Mouse (Mus musculus): Measurements from ENCODE around the gene Lasp1. TPM values are rescaled to one million over a fixed set of nuclear protein-coding genes. Genes with fewer than 3 reads are reported as not detected.

Lasp1 gene
- 62.6 and 67.8 TPM in 2 replicates for polyA plus RNA-seq (2014; fragmentation: Nextera tagmentation; extraction: Ambion mirVana)

DNA sequence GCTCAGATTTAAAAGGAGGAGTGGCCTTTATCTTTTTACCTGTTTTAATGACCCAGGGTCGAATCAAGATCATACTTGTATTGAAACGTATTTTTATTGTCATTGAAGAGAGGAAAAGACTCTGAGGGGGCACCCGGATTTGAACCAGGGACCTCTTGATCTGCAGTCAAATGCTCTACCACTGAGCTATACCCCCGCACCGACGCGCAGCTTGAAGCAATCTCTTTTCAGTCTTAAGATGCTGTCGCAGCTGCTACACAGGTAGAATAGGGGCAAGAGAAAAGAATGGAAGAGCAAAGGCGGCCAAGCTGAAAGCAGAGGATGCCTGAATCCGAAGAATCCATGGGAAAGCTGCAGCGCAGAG, at the start of gene Lasp1:
Lasp1 (plus strand) TSS at position 219 of the 364 bp plus-strand sequence.
- Histone ChIP-seq H3K4me3 (ENCODE audit: low read depth, low read length) (peak within 1 kb of the TSS; percentile 87), H3K27me3 (ENCODE audit: control insufficient read depth, insufficient read depth, low read length) (no peaks in the 10 kb centered on the region), H3K27ac (replicated peaks; ENCODE audit: low read depth, low read length) (peak within 1 kb of the TSS; percentile 92), H3K9me3 (replicated peaks; ENCODE audit: control insufficient read depth, low read length) (no peaks in the 10 kb centered on the region), H3K4me1 (ENCODE audit: control insufficient read depth, insufficient read depth, low read length) (peaks cover 6% of the 10 kb centered on the region; the same call in 1 of the 2 replicates), H3K36me3 (replicated peaks; ENCODE audit: control insufficient read depth, insufficient read depth, low read depth, low read length) (no peaks in the 10 kb centered on the region), H3K9ac (replicated peaks; ENCODE audit: low read length) (peak within 1 kb of the TSS; percentile 80), H3K4me2 (ENCODE audit: low read depth, low read length) (peak within 1 kb of the TSS; percentile 84)
- WGBS: 0% methylated on average over 11 of the region's 11 CpGs
- DNase-seq (ENCODE audit: low spot score) (peak; percentile 91), ATAC-seq (replicated peaks; ENCODE audit: insufficient number of reproducible peaks, low FRiP score, low TSS enrichment, low read depth) (0 out of 2 replicates have a peak, but pooled peaks have one; percentile 9)

DNA sequence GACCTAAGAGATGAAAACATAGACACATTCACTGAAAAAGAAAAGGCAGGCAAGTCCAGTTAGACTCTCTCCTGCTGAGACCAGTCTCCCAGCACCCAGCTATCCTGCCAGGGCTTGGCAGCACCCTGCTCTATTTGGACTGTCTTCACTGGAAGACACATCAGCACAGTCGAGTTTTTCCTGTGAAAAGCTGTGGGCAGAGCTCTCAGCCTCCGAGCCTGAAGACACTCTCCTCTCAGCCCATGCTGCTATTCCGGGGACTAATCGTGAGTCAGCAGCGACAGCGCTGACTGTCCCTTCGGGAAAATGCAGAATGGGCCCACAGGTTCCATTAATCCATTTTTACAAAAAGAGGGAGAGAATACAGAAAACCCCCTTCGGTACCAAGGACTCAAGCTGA, 45.5 kb upstream of the Lasp1 start:
- no peaks in the 10 kb centered on the region for H3K27me3 ChIP-seq (ENCODE audit: control insufficient read depth, insufficient read depth, low read length)
- no peak overlapping the region for H3K9ac ChIP-seq (replicated peaks; ENCODE audit: low read length)
- H3K4me2 ChIP-seq (ENCODE audit: low read depth, low read length): no peak overlapping the region
- no peak overlapping the region for H3K27ac ChIP-seq (replicated peaks; ENCODE audit: low read depth, low read length)
- H3K4me1 ChIP-seq (ENCODE audit: control insufficient read depth, insufficient read depth, low read length): no peaks in the 10 kb centered on the region
- WGBS: 96% methylated on average over 8 of the region's 8 CpGs
- no peak overlapping the region for H3K4me3 ChIP-seq (ENCODE audit: low read depth, low read length)
- DNase-seq (ENCODE audit: low spot score): no peak
- ATAC-seq (replicated peaks; ENCODE audit: insufficient number of reproducible peaks, low FRiP score, low TSS enrichment, low read depth): no peak
- peaks cover 10% of the 10 kb centered on the region for H3K36me3 ChIP-seq (replicated peaks; ENCODE audit: control insufficient read depth, insufficient read depth, low read depth, low read length)
- H3K9me3 ChIP-seq (replicated peaks; ENCODE audit: control insufficient read depth, low read length): no peaks in the 10 kb centered on the region

DNA sequence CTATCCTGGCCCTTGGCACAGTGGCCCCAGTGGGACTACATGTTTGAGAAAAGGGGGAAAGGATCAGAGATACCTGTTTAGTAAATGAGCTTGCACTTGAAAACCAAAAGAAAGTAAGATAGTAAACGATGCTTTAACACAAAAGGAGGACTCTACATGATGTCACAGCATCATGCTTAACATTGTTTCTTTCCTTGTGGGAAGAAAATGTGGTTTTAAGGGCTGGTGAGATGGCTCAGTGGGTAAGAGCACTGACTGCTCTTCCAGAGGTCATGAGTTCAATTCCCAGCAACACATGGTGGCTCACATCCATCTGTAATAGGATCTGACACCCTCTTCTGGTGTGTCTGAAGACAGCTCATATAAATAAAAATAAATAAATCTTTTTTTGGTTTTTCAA, 40.7 kb upstream of the Lasp1 start:
- no peak for ATAC-seq (replicated peaks; ENCODE audit: insufficient number of reproducible peaks, low FRiP score, low TSS enrichment, low read depth)
- 100% methylated on average over 1 of the region's 1 CpGs for WGBS
- Histone ChIP-seq H3K9me3 (replicated peaks; ENCODE audit: control insufficient read depth, low read length) (no peaks in the 10 kb centered on the region), H3K36me3 (replicated peaks; ENCODE audit: control insufficient read depth, insufficient read depth, low read depth, low read length) (peaks cover 10% of the 10 kb centered on the region), H3K4me1 (ENCODE audit: control insufficient read depth, insufficient read depth, low read length) (no peaks in the 10 kb centered on the region), H3K4me3 (ENCODE audit: low read depth, low read length) (no peak overlapping the region), H3K4me2 (ENCODE audit: low read depth, low read length) (no peak overlapping the region), H3K9ac (replicated peaks; ENCODE audit: low read length) (no peak overlapping the region), H3K27ac (replicated peaks; ENCODE audit: low read depth, low read length) (no peak overlapping the region), H3K27me3 (ENCODE audit: control insufficient read depth, insufficient read depth, low read length) (no peaks in the 10 kb centered on the region)
- no peak for DNase-seq (ENCODE audit: low spot score)

- Histone ChIP-seq H3K36me3 (replicated peaks; ENCODE audit: control insufficient read depth, insufficient read depth, low read depth, low read length) (peaks cover 6% of the 10 kb centered on the region), H3K27me3 (ENCODE audit: control insufficient read depth, insufficient read depth, low read length) (no peaks in the 10 kb centered on the region), H3K4me1 (ENCODE audit: control insufficient read depth, insufficient read depth, low read length) (no peaks in the 10 kb centered on the region), H3K4me3 (ENCODE audit: low read depth, low read length) (no peak overlapping the region), H3K9ac (replicated peaks; ENCODE audit: low read length) (no peak overlapping the region), H3K4me2 (ENCODE audit: low read depth, low read length) (no peak overlapping the region), H3K27ac (replicated peaks; ENCODE audit: low read depth, low read length) (no peak overlapping the region), H3K9me3 (replicated peaks; ENCODE audit: control insufficient read depth, low read length) (no peaks in the 10 kb centered on the region)
- DNase-seq (ENCODE audit: low spot score) (no peak), ATAC-seq (replicated peaks; ENCODE audit: insufficient number of reproducible peaks, low FRiP score, low TSS enrichment, low read depth) (no peak)
- 81% methylated on average over 6 of the region's 6 CpGs for WGBS
Observed at GRCm38 (mm10) chr11:97758942-97759341, 39.9 kb upstream of the Lasp1 start.

DNA sequence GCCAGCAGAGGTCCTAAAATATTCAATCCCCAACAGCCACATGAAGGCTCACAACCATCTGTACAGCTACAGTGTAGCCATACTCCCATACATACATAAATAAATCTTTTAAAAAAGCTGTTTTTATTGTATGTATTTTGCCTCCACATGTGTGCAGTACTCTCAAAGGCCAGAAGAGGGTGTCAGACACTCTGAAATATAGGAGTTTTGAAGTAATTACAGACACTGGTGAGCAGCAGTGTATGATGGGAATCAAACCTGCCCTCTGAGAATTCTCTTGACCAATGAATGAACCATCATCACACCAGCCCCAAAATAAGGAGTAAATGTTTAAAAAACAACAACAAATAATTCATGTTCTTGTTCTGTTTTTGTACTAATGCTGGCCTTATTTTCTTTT, 37.2 kb upstream of the Lasp1 start:
- Histone ChIP-seq H3K4me2 (ENCODE audit: low read depth, low read length) (no peak overlapping the region), H3K36me3 (replicated peaks; ENCODE audit: control insufficient read depth, insufficient read depth, low read depth, low read length) (peaks cover 6% of the 10 kb centered on the region), H3K27ac (replicated peaks; ENCODE audit: low read depth, low read length) (no peak overlapping the region), H3K4me3 (ENCODE audit: low read depth, low read length) (no peak overlapping the region), H3K27me3 (ENCODE audit: control insufficient read depth, insufficient read depth, low read length) (no peaks in the 10 kb centered on the region), H3K9ac (replicated peaks; ENCODE audit: low read length) (no peak overlapping the region), H3K4me1 (ENCODE audit: control insufficient read depth, insufficient read depth, low read length) (no peaks in the 10 kb centered on the region), H3K9me3 (replicated peaks; ENCODE audit: control insufficient read depth, low read length) (no peaks in the 10 kb centered on the region)
- ATAC-seq (replicated peaks; ENCODE audit: insufficient number of reproducible peaks, low FRiP score, low TSS enrichment, low read depth) (no peak), DNase-seq (ENCODE audit: low spot score) (no peak)

DNA sequence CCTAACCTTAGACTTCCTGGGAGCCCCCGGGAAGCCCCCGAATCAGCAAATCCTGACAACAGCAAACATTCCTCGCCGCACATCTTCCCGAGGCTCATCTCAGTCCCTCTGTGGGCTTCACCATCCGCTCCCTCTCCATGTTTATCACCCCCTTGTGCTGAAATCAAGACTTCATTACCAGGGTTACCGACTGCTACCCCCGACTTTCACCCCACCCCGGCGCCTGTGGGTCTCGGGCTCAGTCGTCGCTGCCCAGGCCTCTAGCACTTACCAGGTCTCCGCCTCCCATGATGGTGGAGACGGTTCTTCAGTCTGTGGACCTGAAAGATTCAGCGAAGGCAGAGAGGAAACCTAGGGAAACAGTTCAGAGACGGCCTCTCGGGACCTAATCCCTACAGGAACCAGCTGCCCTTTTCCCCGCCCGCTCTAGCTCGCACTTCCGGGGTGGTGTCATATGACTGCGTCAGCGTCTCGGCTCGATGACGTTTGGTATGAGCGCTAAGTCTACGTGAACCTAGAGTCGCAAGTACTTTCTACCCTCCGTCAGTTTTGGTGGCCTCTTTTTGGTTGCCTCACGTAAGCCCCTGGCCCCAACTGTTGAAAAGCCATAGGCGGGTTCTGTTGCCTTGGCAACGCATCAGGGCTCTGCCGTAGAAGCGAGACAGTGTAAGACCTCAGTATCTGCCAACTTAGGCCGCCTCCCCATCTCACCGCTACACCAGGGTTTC, 32.5 kb upstream of the Lasp1 start, which contains the start of gene Cwc25:
Cwc25 (minus strand) TSS at position 403 of the 728 bp plus-strand sequence.
- peak; percentile 98 for DNase-seq (ENCODE audit: low spot score)
- H3K9me3 ChIP-seq (replicated peaks; ENCODE audit: control insufficient read depth, low read length): no peaks in the 10 kb centered on the region
- peak within 1 kb of the TSS; percentile 88 for H3K9ac ChIP-seq (replicated peaks; ENCODE audit: low read length)
- no peaks in the 10 kb centered on the region for H3K27me3 ChIP-seq (ENCODE audit: control insufficient read depth, insufficient read depth, low read length)
- peak; percentile 79 for ATAC-seq (replicated peaks; ENCODE audit: insufficient number of reproducible peaks, low FRiP score, low TSS enrichment, low read depth)
- H3K4me1 ChIP-seq (ENCODE audit: control insufficient read depth, insufficient read depth, low read length): no peaks in the 10 kb centered on the region
- H3K4me2 ChIP-seq (ENCODE audit: low read depth, low read length): peak within 1 kb of the TSS; percentile 79
- WGBS: under 1% methylated on average over 38 of the region's 38 CpGs
- peaks cover 3% of the 10 kb centered on the region for H3K36me3 ChIP-seq (replicated peaks; ENCODE audit: control insufficient read depth, insufficient read depth, low read depth, low read length)
- H3K27ac ChIP-seq (replicated peaks; ENCODE audit: low read depth, low read length): peak within 1 kb of the TSS; percentile 70
- H3K4me3 ChIP-seq (ENCODE audit: low read depth, low read length): peak within 1 kb of the TSS; percentile 91

DNA sequence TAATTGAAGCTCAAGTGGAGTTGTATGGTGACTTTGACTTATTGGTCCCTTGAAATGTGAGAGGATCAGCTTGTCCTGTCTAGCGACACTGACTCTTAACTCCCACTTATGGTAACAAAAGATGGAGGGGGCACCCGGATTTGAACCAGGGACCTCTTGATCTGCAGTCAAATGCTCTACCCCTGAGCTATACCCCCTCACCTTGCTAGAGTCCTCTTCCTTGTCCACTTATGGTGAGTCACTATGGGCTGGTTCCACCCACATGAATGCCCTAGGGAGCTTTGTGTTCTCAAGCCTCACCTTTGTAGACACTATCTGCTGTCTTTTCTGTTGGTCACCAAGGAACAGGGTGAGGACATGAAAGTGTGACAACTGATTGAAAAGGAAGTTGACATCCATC, 29.1 kb upstream of the Lasp1 start:
- Histone ChIP-seq H3K36me3 (replicated peaks; ENCODE audit: control insufficient read depth, insufficient read depth, low read depth, low read length) (no peaks in the 10 kb centered on the region), H3K27me3 (ENCODE audit: control insufficient read depth, insufficient read depth, low read length) (no peaks in the 10 kb centered on the region), H3K27ac (replicated peaks; ENCODE audit: low read depth, low read length) (no peak overlapping the region), H3K9me3 (replicated peaks; ENCODE audit: control insufficient read depth, low read length) (no peaks in the 10 kb centered on the region), H3K4me2 (ENCODE audit: low read depth, low read length) (no peak overlapping the region), H3K4me3 (ENCODE audit: low read depth, low read length) (no peak overlapping the region), H3K4me1 (ENCODE audit: control insufficient read depth, insufficient read depth, low read length) (no peaks in the 10 kb centered on the region), H3K9ac (replicated peaks; ENCODE audit: low read length) (no peak overlapping the region)
- DNase-seq (ENCODE audit: low spot score): no peak
- WGBS: 45% methylated on average over 2 of the region's 2 CpGs
- ATAC-seq (replicated peaks; ENCODE audit: insufficient number of reproducible peaks, low FRiP score, low TSS enrichment, low read depth): no peak

DNA sequence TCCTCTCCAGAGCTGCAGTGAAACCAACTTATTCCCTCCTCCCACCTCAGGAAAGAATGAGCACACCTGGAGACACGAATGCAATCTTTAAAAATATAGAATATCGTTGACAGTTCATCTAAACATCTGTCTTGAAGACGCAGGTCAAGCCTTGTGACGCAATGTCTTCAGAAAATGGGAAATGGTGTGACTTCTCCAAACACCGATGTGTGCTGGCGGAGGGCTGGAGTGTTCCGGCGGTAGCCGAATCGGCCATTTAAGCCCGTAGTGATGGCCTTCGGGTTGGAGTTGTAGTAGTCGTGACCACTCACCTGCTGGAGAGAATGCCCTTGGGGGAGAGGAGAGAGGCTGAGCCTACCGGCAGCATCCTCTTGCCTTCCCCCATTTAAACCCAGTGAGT, 27.4 kb upstream of the Lasp1 start:
- no peak overlapping the region for H3K4me3 ChIP-seq (ENCODE audit: low read depth, low read length)
- no peak for ATAC-seq (replicated peaks; ENCODE audit: insufficient number of reproducible peaks, low FRiP score, low TSS enrichment, low read depth)
- 76% methylated on average over 14 of the region's 14 CpGs for WGBS
- H3K9ac ChIP-seq (replicated peaks; ENCODE audit: low read length): no peak overlapping the region
- no peaks in the 10 kb centered on the region for H3K27me3 ChIP-seq (ENCODE audit: control insufficient read depth, insufficient read depth, low read length)
- no peaks in the 10 kb centered on the region for H3K4me1 ChIP-seq (ENCODE audit: control insufficient read depth, insufficient read depth, low read length)
- H3K9me3 ChIP-seq (replicated peaks; ENCODE audit: control insufficient read depth, low read length): no peaks in the 10 kb centered on the region
- H3K27ac ChIP-seq (replicated peaks; ENCODE audit: low read depth, low read length): no peak overlapping the region
- H3K4me2 ChIP-seq (ENCODE audit: low read depth, low read length): no peak overlapping the region
- no peak for DNase-seq (ENCODE audit: low spot score)
- H3K36me3 ChIP-seq (replicated peaks; ENCODE audit: control insufficient read depth, insufficient read depth, low read depth, low read length): no peaks in the 10 kb centered on the region

All from embryonic facial prominence, embryonic 11.5 days (tissue).